Comparison of ENCODE assay signal across 16 mouse cellular contexts in the genomic region with DNA sequence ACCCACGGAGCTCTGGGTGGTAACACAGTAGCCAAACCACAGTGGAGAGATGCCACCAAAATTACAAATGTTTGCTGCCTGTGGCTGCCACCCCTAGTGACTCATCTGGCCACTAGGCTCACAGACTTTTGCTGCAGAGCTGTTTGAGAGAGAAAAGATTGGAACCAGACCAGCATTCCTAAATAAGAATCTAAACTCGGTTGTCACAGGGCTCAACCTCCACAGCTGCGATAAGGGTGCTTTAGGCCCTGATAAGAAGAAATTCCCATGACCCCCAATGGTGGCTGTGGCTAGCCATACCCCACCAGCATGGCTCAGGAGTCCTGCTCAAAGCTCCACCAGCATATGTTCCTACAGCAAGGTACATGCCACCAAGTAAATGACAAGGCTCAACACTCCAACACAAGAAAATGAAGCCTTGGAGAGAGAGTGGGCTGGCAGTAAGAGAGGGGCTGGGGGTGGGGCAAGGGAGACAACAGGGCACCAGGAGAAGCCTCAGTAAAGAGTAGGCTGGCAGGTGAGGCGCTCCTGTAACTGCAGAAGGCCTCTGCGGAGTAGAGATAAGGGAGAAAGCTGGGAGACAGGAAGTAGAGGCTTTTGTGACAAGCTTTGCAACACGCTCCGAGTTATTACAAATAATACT. TPM values are rescaled to one million over a fixed set of nuclear protein-coding genes. Genes with fewer than 3 reads are reported as not detected.
A peak's percentile ranks its signal among the peaks of the same experiment; 100 is the strongest.
DNase-seq lines count a peak whose midpoint lies in the region; ATAC-seq and TF ChIP-seq lines count a peak whose summit lies in the region.
"Had no signal": no experiment of that assay in that cellular context is flagged by ENCODE, and none has a peak within 500 bp of the region (broad histone marks: within the 10 kb centered on the region; RNA-seq: fewer than 3 reads in every experiment).

No protein-coding gene starts in this region.

- no peak for DNase-seq in heart, postnatal 14 days
- DNase-seq in G1E (ENCODE audit: low spot score): peak; percentile 74
- peak; percentile 64 for DNase-seq in c-Kit-positive CD71-positive TER-119-negative erythroid progenitor cells, embryonic 14.5 days (ENCODE audit: low read depth)
- peak; percentile 70 for DNase-seq in liver, embryonic 13.5 days
- DNase-seq in embryonic facial prominence, embryonic 10.5 days (ENCODE audit: low spot score): no peak
- no peak for DNase-seq in frontal cortex, postnatal 14 days (ENCODE audit: low spot score in 2 of 2)
- DNase-seq: adrenal gland, adult 8-10 months; cerebellum, postnatal 14 days; gastrocnemius, postnatal 14 days; kidney, postnatal 4 days; lung, embryonic 14.5 days had no signal

- no peaks in the 10 kb centered on the region for H3K27me3 ChIP-seq in heart, embryonic 16.5 days (ENCODE audit: control insufficient read depth, insufficient read depth, low read length)
- no peaks in the 10 kb centered on the region for H3K27me3 ChIP-seq in G1E (ENCODE audit: insufficient read depth, low read length)
- no peaks in the 10 kb centered on the region for H3K27me3 ChIP-seq in liver, embryonic 13.5 days
- H3K27me3 ChIP-seq in embryonic facial prominence, embryonic 10.5 days (replicated peaks; ENCODE audit: low read depth, poor library complexity, severe bottlenecking): no peaks in the 10 kb centered on the region
- no peaks in the 10 kb centered on the region for H3K27me3 ChIP-seq in forebrain, embryonic 12.5 days
- H3K27me3 ChIP-seq: embryonic facial prominence, embryonic 15.5 days; hindbrain, embryonic 13.5 days; midbrain, embryonic 15.5 days had no signal

- 28% methylated on average over 7 of the region's 7 CpGs for WGBS in heart, embryonic 16.5 days
- WGBS in liver, embryonic 13.5 days (ENCODE audit: insufficient replicate concordance): 8% methylated on average over 7 of the region's 7 CpGs
- 82% methylated on average over 7 of the region's 7 CpGs for WGBS in embryonic facial prominence, embryonic 10.5 days
- 83% methylated on average over 7 of the region's 7 CpGs for WGBS in forebrain, embryonic 12.5 days

- H3K27ac ChIP-seq in heart, embryonic 16.5 days (ENCODE audit: low read length): peak overlapping the region; percentile 32
- H3K27ac ChIP-seq in liver, embryonic 13.5 days: peak overlapping the region; percentile 86
- no peak overlapping the region for H3K27ac ChIP-seq in embryonic facial prominence, embryonic 10.5 days (replicated peaks)
- no peak overlapping the region for H3K27ac ChIP-seq in forebrain, embryonic 12.5 days
- H3K27ac ChIP-seq: embryonic facial prominence, embryonic 15.5 days; hindbrain, embryonic 13.5 days; midbrain, embryonic 15.5 days had no signal

- intact Hi-C loops in heart, postnatal 14 days (cut with DNase I): loop anchor here (10.0 kb wide), 1 partner anchor 383 kb away; no protein-coding TSS in a partner anchor

- H3K9me3 ChIP-seq in heart, embryonic 16.5 days (replicated peaks; ENCODE audit: control insufficient read depth, low read length): no peaks in the 10 kb centered on the region
- H3K9me3 ChIP-seq in G1E (replicated peaks): no peaks in the 10 kb centered on the region
- H3K9me3 ChIP-seq in liver, embryonic 13.5 days (replicated peaks): no peaks in the 10 kb centered on the region
- no peaks in the 10 kb centered on the region for H3K9me3 ChIP-seq in embryonic facial prominence, embryonic 10.5 days
- H3K9me3 ChIP-seq in forebrain, embryonic 12.5 days: no peaks in the 10 kb centered on the region
- H3K9me3 ChIP-seq: embryonic facial prominence, embryonic 15.5 days; hindbrain, embryonic 13.5 days; midbrain, embryonic 15.5 days had no signal

- H3K36me3 ChIP-seq in heart, embryonic 16.5 days (ENCODE audit: control insufficient read depth, insufficient read depth): no peaks in the 10 kb centered on the region
- H3K36me3 ChIP-seq in G1E (replicated peaks): peaks cover 4% of the 10 kb centered on the region
- no peaks in the 10 kb centered on the region for H3K36me3 ChIP-seq in liver, embryonic 13.5 days
- no peaks in the 10 kb centered on the region for H3K36me3 ChIP-seq in embryonic facial prominence, embryonic 10.5 days (replicated peaks)
- no peaks in the 10 kb centered on the region for H3K36me3 ChIP-seq in forebrain, embryonic 12.5 days (replicated peaks)
- H3K36me3 ChIP-seq: embryonic facial prominence, embryonic 15.5 days; hindbrain, embryonic 13.5 days; midbrain, embryonic 15.5 days had no signal

- H3K9ac ChIP-seq in heart, embryonic 16.5 days (ENCODE audit: low read length): no peak overlapping the region
- H3K9ac ChIP-seq in liver, embryonic 13.5 days: peak overlapping the region; percentile 46
- H3K9ac ChIP-seq in forebrain, embryonic 12.5 days: no peak overlapping the region
- H3K9ac ChIP-seq: embryonic facial prominence, embryonic 15.5 days; hindbrain, embryonic 13.5 days; lung, embryonic 14.5 days; midbrain, embryonic 15.5 days had no signal

- no peak overlapping the region for H3K4me3 ChIP-seq in heart, embryonic 16.5 days (ENCODE audit: low read length)
- peak overlapping the region; percentile 34; the same call in 1 of the 2 replicates for H3K4me3 ChIP-seq in G1E (ENCODE audit: low read depth, low read length)
- H3K4me3 ChIP-seq in liver, embryonic 13.5 days (replicated peaks): no peak overlapping the region; the same call in 1 of the 2 replicates
- H3K4me3 ChIP-seq in embryonic facial prominence, embryonic 10.5 days: no peak overlapping the region
- no peak overlapping the region for H3K4me3 ChIP-seq in forebrain, embryonic 12.5 days (replicated peaks)
- H3K4me3 ChIP-seq: embryonic facial prominence, embryonic 15.5 days; hindbrain, embryonic 13.5 days; midbrain, embryonic 15.5 days had no signal

- ATAC-seq in heart, embryonic 16.5 days (replicated peaks; ENCODE audit: extremely low read depth, insufficient read depth, low FRiP score): no peak; the same call in 1 of the 2 replicates
- peak; percentile 73 for ATAC-seq in G1E (ENCODE audit: extremely low read depth, insufficient number of reproducible peaks, low FRiP score, poor library complexity, severe bottlenecking)
- ATAC-seq in liver, embryonic 13.5 days (ENCODE audit: low read depth): peak; percentile 82
- ATAC-seq in forebrain, embryonic 12.5 days (ENCODE audit: low FRiP score): no peak
- ATAC-seq: midbrain, embryonic 15.5 days had no signal

- no peak for TF ChIP-seq CTCF in G1E (IDR thresholded peaks at IDR 0.05; ENCODE audit: low read depth, low read length)

- peaks cover 11% of the 10 kb centered on the region for H3K4me1 ChIP-seq in heart, embryonic 16.5 days (ENCODE audit: control insufficient read depth, insufficient read depth, low read length)
- peaks cover 85% of the 10 kb centered on the region for H3K4me1 ChIP-seq in G1E (ENCODE audit: insufficient read depth, low read depth, low read length)
- H3K4me1 ChIP-seq in liver, embryonic 13.5 days (replicated peaks): peaks cover 64% of the 10 kb centered on the region
- H3K4me1 ChIP-seq in embryonic facial prominence, embryonic 10.5 days: peaks cover 4% of the 10 kb centered on the region; the same call in 1 of the 2 replicates
- 0 out of 2 replicates have a peak, but pooled peaks cover 7% of the 10 kb centered on the region for H3K4me1 ChIP-seq in forebrain, embryonic 12.5 days
- H3K4me1 ChIP-seq: embryonic facial prominence, embryonic 15.5 days; hindbrain, embryonic 13.5 days; midbrain, embryonic 15.5 days had no signal

- H3K4me2 ChIP-seq in heart, embryonic 16.5 days (ENCODE audit: low read depth, low read length): no peak overlapping the region
- H3K4me2 ChIP-seq in liver, embryonic 13.5 days: peak overlapping the region; percentile 52
- no peak overlapping the region for H3K4me2 ChIP-seq in forebrain, embryonic 12.5 days
- H3K4me2 ChIP-seq: embryonic facial prominence, embryonic 15.5 days; hindbrain, embryonic 13.5 days; lung, embryonic 14.5 days; midbrain, embryonic 15.5 days had no signal

RNA-seq across cellular contexts. Expression of a gene that starts 43.7 kb away (rescaled TPM):
- 31.8 and 32.4 TPM in 2 replicates for polyA plus RNA-seq in heart, embryonic 16.5 days (2015; fragmentation: Nextera tagmentation; extraction: Ambion mirVana)
- total RNA-seq in heart, postnatal 14 days (2021): 10 to 100 TPM; 45.0 to 53.6 TPM
- total RNA-seq in G1E (2014; fragmentation: Nextera tagmentation) (195 and 199 TPM in 2 replicates), G1E (2017) (225 and 240 TPM in 2 replicates)
- 80.8 and 103 TPM in 2 replicates for polyA plus RNA-seq in G1E (2012)
- 30.6 and 35.5 TPM in 2 replicates for polyA plus RNA-seq in liver, embryonic 13.5 days (2015; fragmentation: Nextera tagmentation; extraction: Ambion mirVana)
- polyA plus RNA-seq in embryonic facial prominence, embryonic 10.5 days (2016; fragmentation: Nextera tagmentation; extraction: Ambion mirVana): 57.4 and 60.5 TPM in 2 replicates
- 82.6 and 87.5 TPM in 2 replicates for polyA plus RNA-seq in forebrain, embryonic 12.5 days (2016; fragmentation: Nextera tagmentation; extraction: Ambion mirVana)

Comparison
In these comparisons a context has a peak if more than half of its experiments do, and no peak if none do; other contexts are left out.
1. ATAC-seq: peak in G1E (single experiment) and liver, embryonic 13.5 days (single experiment); none in heart, embryonic 16.5 days (single experiment) and forebrain, embryonic 12.5 days (single experiment).
2. H3K27ac ChIP-seq: peak in heart, embryonic 16.5 days (single experiment) and liver, embryonic 13.5 days (single experiment); none in embryonic facial prominence, embryonic 10.5 days (single experiment) and forebrain, embryonic 12.5 days (single experiment).
3. DNase-seq: peak in G1E (single experiment), c-Kit-positive CD71-positive TER-119-negative erythroid progenitor cells, embryonic 14.5 days (single experiment) and liver, embryonic 13.5 days (single experiment); none in heart, postnatal 14 days (0 of 2), embryonic facial prominence, embryonic 10.5 days (single experiment) and frontal cortex, postnatal 14 days (0 of 2).